Mouse (Mus musculus) liver, embryonic 18 days (tissue): ENCODE measurements around the gene Arid1b. TPM values are rescaled to one million over a fixed set of nuclear protein-coding genes. Genes with fewer than 3 reads are reported as not detected.

ENCODE experiments used
- polyA plus RNA-seq: library from polyadenylated mRNA; depleted of rRNA; stranded (reverse); fragments of >200 nt; gene quantifications from 2 replicates; pipeline ENCODE4 v1.2.3, GENCODE M21; 2012; rRNA removed

The Arid1b gene
- polyA plus RNA-seq, result 2.8 and 3.1 TPM in 2 replicates

DNA sequence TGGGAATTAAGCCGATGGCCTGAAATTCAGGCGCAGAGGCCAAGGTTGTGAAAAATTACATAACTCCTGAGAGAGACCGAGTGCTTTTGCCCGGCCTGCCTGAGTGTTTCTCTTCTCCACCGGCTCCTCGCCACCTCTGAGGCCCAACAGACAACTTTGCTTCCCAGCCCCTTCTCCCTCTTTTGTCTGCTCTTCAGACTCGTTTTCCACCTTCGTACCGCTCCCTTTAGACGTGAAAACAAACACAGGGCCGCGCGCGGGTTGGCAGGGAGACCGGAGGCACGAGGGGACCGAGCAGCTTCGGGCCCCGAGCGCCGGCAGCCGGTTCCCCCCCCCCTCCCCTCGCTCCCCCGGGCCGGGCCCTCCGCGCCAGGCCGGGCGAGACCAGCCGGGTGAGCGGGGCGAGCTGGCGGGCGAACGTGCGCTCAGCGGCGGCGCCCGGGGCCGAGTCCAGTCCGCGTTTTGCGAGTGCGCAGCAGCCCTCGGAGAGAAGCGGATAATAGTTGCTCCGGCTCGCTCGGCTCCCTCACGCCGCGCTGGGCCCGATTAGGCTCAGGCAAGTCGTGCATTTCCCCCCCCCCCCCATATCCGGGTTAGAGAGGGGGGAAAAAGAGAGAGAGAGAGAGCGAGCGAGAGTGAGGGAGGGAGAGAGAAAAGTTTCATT lies at the start of gene Arid1b:
TSS of gene Arid1b (plus strand) at position 493 of the 664 bp plus-strand sequence.

